Mouse (Mus musculus): Measurements from ENCODE around the gene Prrg2. TPM values are rescaled to one million over a fixed set of nuclear protein-coding genes. Genes with fewer than 3 reads are reported as not detected.

The Prrg2 gene
- total and polyA plus RNA-seq, 2 experiments from 2014 or later: 10.5 to 17.2 TPM

DNA sequence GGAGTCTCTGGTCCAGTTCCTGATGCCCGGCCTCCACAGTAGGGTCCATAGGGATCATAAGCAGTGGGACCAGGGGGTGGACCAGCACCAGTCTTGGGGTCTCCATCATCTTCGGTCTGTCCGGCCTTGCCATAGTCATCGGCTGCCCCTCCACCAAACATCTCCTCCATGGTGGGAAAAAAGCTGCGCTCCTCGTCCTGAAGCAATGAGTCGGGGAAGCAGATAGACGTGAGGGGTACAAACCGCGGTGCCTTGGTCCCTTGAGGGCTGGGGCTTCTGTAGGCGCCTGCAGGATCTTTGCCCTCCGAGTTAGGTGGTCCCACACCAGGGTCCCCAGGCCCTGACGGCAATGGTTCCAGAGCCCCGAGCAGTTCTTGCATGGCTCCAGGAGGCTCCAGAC lies 15.0 kb downstream of the Prrg2 start:
- Histone ChIP-seq H3K4me1 (ENCODE audit: insufficient read depth, low read length) (0 out of 2 replicates have a peak, but pooled peaks cover 5% of the 10 kb centered on the region), H3K27ac (no peak overlapping the region), H3K4me2 (ENCODE audit: low read depth, low read length) (no peak overlapping the region), H3K36me3 (ENCODE audit: insufficient read depth, low read length) (peaks cover 67% of the 10 kb centered on the region), H3K4me3 (ENCODE audit: low read length) (no peak overlapping the region), H3K9ac (replicated peaks; ENCODE audit: low read length) (no peak overlapping the region), H3K27me3 (ENCODE audit: insufficient read depth, low read length) (no peaks in the 10 kb centered on the region), H3K9me3 (ENCODE audit: low read length) (no peaks in the 10 kb centered on the region)
- DNase-seq (ENCODE audit: low spot score): no peak
- no peak for TF ChIP-seq CTCF (IDR thresholded peaks at IDR 0.05; ENCODE audit: low read depth)
- whole genome bisulfite sequencing: 92% methylated on average over 14 of the region's 14 CpGs
- ATAC-seq: no peak

DNA sequence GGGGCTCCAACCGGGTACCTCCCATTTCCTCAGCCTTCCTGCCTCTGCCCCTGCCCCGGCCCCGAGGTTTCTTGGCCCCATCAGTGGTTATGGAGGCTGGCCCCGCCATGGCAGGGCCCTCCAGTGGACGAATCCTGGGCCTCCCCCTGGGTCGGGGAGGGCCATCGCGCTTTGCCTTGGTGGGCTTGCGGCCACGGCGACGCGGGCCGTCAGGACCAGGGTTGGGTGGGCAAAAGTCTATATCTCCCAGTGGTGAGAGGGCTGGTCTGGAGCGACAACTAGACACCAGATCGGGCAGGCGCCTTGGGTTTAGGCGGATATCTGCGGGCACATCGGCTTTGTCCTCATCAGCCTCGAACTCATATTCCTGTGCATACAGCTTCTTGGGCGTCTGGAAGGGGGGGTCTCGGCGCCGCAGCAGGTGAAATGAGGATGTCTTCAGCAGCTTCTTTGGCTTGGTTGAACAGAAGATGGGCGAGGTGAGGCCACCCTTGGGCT lies 15.6 kb downstream of the Prrg2 start:
- peaks cover 73% of the 10 kb centered on the region for H3K36me3 ChIP-seq (ENCODE audit: insufficient read depth, low read length)
- no peak for TF ChIP-seq CTCF (IDR thresholded peaks at IDR 0.05; ENCODE audit: low read depth)
- H3K4me2 ChIP-seq (ENCODE audit: low read depth, low read length): no peak overlapping the region
- no peak for ATAC-seq
- DNase-seq (ENCODE audit: low spot score): no peak
- WGBS: 95% methylated on average over 26 of the region's 26 CpGs
- H3K4me3 ChIP-seq (ENCODE audit: low read length): no peak overlapping the region
- H3K9ac ChIP-seq (replicated peaks; ENCODE audit: low read length): no peak overlapping the region
- no peak overlapping the region for H3K27ac ChIP-seq
- H3K4me1 ChIP-seq (ENCODE audit: insufficient read depth, low read length): 0 out of 2 replicates have a peak, but pooled peaks cover 5% of the 10 kb centered on the region
- H3K9me3 ChIP-seq (ENCODE audit: low read length): no peaks in the 10 kb centered on the region
- no peaks in the 10 kb centered on the region for H3K27me3 ChIP-seq (ENCODE audit: insufficient read depth, low read length)

DNA sequence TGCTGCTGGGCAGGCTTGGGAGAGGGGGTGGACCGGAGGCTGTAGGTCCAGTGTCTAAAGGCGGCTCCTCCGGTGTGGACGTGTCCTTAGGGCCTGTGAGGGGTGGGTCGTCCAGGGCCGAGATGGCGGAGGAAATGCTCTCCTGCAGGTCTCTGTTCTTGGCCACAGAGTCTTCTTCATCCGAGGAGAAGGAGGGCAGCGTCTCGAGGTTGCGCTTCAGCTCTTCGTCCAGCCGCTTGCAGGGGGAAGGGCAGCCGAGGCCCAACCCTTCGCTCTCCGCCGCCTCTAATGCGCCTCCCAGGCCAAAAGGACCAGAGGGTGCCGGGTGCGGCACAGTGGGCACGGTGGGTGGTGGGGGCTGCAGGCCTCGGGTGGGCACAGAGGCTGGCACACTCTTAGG lies 16.7 kb downstream of the Prrg2 start:
- ATAC-seq: no peak
- no peaks in the 10 kb centered on the region for H3K27me3 ChIP-seq (ENCODE audit: insufficient read depth, low read length)
- no peaks in the 10 kb centered on the region for H3K9me3 ChIP-seq (ENCODE audit: low read length)
- H3K4me2 ChIP-seq (ENCODE audit: low read depth, low read length): no peak overlapping the region
- no peak for DNase-seq (ENCODE audit: low spot score)
- TF ChIP-seq CTCF (IDR thresholded peaks at IDR 0.05; ENCODE audit: low read depth): no peak
- H3K4me1 ChIP-seq (ENCODE audit: insufficient read depth, low read length): no peaks in the 10 kb centered on the region
- 92% methylated on average over 22 of the region's 22 CpGs for WGBS
- H3K9ac ChIP-seq (replicated peaks; ENCODE audit: low read length): no peak overlapping the region
- no peak overlapping the region for H3K27ac ChIP-seq
- no peak overlapping the region for H3K4me3 ChIP-seq (ENCODE audit: low read length)
- peaks cover 84% of the 10 kb centered on the region for H3K36me3 ChIP-seq (ENCODE audit: insufficient read depth, low read length)

DNA sequence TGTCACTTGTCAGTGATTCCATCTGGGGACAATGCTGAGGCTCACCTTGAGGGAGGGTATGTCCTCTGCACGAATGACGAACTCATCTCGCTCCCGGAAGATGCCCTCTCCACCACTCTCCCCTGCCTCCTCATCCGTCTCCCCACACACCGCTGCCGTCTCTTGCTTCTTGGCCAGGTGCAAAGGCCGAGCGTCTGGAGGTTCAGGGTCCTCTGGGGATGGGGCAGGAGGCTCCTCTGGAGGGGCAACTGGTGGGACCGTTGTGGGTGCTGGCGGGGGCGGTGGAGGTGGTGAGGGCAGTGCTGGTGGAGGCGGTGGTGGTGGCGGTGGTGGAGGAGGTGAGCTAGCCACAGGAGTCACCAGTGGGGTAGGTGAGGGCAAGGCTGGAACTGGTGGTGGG lies 19.2 kb downstream of the Prrg2 start:
- Histone ChIP-seq H3K4me3 (ENCODE audit: low read length) (no peak overlapping the region), H3K9ac (replicated peaks; ENCODE audit: low read length) (no peak overlapping the region), H3K4me2 (ENCODE audit: low read depth, low read length) (no peak overlapping the region), H3K4me1 (ENCODE audit: insufficient read depth, low read length) (no peaks in the 10 kb centered on the region), H3K9me3 (ENCODE audit: low read length) (no peaks in the 10 kb centered on the region), H3K27me3 (ENCODE audit: insufficient read depth, low read length) (no peaks in the 10 kb centered on the region), H3K27ac (no peak overlapping the region), H3K36me3 (ENCODE audit: insufficient read depth, low read length) (peaks cover 82% of the 10 kb centered on the region)
- no peak for ATAC-seq
- 96% methylated on average over 13 of the region's 14 CpGs for WGBS
- no peak for DNase-seq (ENCODE audit: low spot score)
- no peak for TF ChIP-seq CTCF (IDR thresholded peaks at IDR 0.05; ENCODE audit: low read depth)

DNA sequence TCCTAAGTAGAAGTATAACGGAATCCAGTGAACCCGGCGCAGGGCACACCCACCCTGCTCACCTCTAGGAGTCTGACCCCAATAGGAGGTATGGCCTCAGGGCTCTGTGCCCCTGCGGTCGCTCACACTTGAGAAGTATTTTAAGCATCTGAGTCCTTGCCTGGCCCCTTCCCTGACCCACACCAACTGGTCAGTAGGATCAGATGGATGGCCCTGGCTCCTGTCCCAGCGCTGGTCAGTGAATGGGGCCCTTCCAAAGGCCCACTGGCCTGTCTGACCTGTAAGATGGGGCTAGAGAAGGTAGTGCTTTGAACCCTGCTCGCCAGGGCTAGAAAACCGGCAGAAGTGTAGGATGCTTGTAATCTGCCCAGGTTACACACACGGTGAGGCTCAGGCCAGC lies 21.6 kb downstream of the Prrg2 start:
- Histone ChIP-seq H3K27me3 (ENCODE audit: insufficient read depth, low read length) (no peaks in the 10 kb centered on the region), H3K4me1 (ENCODE audit: insufficient read depth, low read length) (no peaks in the 10 kb centered on the region), H3K4me3 (ENCODE audit: low read length) (no peak overlapping the region), H3K27ac (no peak overlapping the region), H3K36me3 (ENCODE audit: insufficient read depth, low read length) (peaks cover 70% of the 10 kb centered on the region), H3K9ac (replicated peaks; ENCODE audit: low read length) (no peak overlapping the region), H3K4me2 (ENCODE audit: low read depth, low read length) (no peak overlapping the region), H3K9me3 (ENCODE audit: low read length) (no peaks in the 10 kb centered on the region)
- no peak for DNase-seq (ENCODE audit: low spot score)
- WGBS: 94% methylated on average over 9 of the region's 9 CpGs
- no peak for ATAC-seq
- no peak for TF ChIP-seq CTCF (IDR thresholded peaks at IDR 0.05; ENCODE audit: low read depth)

DNA sequence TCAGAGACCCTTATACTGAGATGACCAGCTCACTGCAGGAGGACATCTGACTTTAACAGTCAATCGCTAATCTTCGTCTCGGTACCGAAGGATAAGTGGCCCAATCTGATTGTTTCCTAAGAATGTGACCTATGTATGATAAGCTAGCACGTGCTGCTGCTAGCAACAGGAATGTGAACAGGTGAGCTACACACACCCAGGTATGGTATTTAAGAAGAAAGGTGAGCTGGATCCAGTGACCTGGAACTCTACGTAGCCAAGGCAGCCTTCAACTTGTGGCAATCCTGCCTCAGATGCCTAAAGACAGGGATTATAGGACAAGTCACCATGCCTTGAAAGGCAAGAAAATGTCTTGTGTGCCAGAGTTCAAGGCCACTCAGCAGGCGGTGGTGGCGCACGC lies 24.1 kb downstream of the Prrg2 start:
- Histone ChIP-seq H3K36me3 (ENCODE audit: insufficient read depth, low read length) (peaks cover 78% of the 10 kb centered on the region), H3K27me3 (ENCODE audit: insufficient read depth, low read length) (no peaks in the 10 kb centered on the region), H3K9me3 (ENCODE audit: low read length) (no peaks in the 10 kb centered on the region), H3K4me3 (ENCODE audit: low read length) (no peak overlapping the region), H3K27ac (no peak overlapping the region), H3K9ac (replicated peaks; ENCODE audit: low read length) (no peak overlapping the region), H3K4me1 (ENCODE audit: insufficient read depth, low read length) (no peaks in the 10 kb centered on the region), H3K4me2 (ENCODE audit: low read depth, low read length) (no peak overlapping the region)
- ATAC-seq (no peak), DNase-seq (ENCODE audit: low spot score) (no peak)
- no peak for TF ChIP-seq CTCF (IDR thresholded peaks at IDR 0.05; ENCODE audit: low read depth)
- 95% methylated on average over 9 of the region's 9 CpGs for WGBS

DNA sequence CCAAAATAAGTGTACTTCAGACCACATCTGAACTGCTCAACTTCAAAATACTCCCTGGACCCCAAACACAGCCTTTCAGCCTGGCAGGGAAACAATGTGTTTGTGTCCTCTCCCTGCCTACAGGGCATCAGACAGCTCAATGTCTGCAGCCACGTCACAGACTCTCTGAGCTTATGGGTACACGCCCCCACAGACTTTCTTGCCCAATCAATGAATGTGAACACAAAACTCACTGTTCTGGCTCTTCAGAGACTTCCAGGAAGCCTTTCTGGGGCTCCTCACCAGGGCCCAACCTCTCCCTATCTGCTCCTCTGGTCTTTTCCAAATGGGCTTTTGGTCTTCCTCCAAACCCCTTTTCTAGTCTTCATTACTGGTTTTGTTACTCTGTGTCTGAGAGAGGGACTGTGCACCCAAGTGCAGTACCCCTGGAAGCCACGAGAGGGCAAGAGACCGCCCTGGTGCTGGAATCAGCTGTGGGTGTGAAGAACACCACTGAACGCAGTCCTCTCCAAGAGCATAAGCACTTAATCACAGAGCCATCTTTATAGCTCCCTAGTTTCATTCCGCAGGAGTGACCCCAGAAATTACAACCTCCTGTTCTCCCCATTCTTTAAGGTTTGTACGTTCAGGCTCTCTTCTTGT lies 24.6 kb downstream of the Prrg2 start:
- ATAC-seq (peak; percentile 77), DNase-seq (ENCODE audit: low spot score) (peak; percentile 47)
- Histone ChIP-seq H3K9me3 (ENCODE audit: low read length) (no peaks in the 10 kb centered on the region), H3K9ac (replicated peaks; ENCODE audit: low read length) (no peak overlapping the region), H3K4me2 (ENCODE audit: low read depth, low read length) (no peak overlapping the region), H3K4me1 (ENCODE audit: insufficient read depth, low read length) (no peaks in the 10 kb centered on the region), H3K36me3 (ENCODE audit: insufficient read depth, low read length) (peaks cover 78% of the 10 kb centered on the region), H3K27me3 (ENCODE audit: insufficient read depth, low read length) (no peaks in the 10 kb centered on the region), H3K4me3 (ENCODE audit: low read length) (no peak overlapping the region), H3K27ac (no peak overlapping the region)
- 64% methylated on average over 7 of the region's 7 CpGs for WGBS
- peak; percentile 80 for TF ChIP-seq CTCF (IDR thresholded peaks at IDR 0.05; ENCODE audit: low read depth)

All from hindbrain, postnatal 0 days (tissue).